Mouse (Mus musculus) layer of hippocampus, postnatal 10 days (tissue): ENCODE results near the gene Egr2. TPM values are rescaled to one million over a fixed set of nuclear protein-coding genes. Genes with fewer than 3 reads are reported as not detected.

Source experiments
- DNase-seq, 2 experiments: peaks; one replicate each; pipeline ENCODE4 v3.0.0; 2021; ENCODE audit warnings: low spot score in 2 of 2
- total RNA-seq, 2 experiments: library from RNA; stranded (reverse); gene quantifications; 2 replicates each; pipeline ENCODE4 v1.2.3; 2021

Gene Egr2
- total RNA-seq, 2 experiments from 2014 or later, result 3.2 to 4.2 TPM

DNA sequence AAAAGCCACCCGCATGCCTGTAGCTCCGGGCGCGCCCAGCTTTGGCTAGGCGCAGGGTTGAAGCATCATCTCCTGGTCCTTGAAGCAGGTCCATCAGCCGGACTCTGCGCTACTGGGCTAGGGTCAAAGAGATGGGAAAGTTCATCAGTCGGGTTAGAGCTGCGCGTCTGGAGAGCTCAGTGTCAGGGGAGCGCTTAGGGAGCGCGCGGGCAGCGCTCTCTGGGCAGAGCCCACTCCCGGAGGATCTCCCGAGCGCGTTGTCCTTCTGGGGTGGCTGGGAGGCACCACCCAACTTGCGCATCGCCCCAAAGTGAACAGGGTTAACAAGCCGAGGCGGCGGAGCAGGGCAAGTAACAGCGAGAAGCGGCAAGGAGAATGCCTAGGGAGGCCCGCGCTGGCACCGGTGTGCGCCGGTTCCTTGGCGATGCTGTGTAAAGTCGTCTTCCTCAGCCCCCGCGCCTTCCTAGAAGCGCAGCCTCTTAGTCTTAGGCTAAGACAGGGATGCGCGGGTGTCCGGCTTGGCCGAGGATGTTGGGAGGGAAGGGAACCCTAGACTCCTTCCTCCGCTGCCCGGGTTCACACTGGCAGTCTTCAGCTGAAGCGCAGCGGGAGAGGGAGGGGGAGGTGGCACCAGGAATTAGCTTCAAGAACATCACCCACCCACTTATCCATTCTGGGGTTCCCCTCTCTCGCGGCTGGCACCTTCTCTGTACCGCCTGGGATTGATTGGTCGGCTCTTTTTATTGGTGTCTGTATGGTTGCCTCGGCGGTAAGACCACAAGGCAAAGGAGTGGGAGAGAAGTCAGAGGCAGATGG is 3.5 kb downstream of the Egr2 start:
- DNase-seq, result peak; percentile 20 to 30

DNA sequence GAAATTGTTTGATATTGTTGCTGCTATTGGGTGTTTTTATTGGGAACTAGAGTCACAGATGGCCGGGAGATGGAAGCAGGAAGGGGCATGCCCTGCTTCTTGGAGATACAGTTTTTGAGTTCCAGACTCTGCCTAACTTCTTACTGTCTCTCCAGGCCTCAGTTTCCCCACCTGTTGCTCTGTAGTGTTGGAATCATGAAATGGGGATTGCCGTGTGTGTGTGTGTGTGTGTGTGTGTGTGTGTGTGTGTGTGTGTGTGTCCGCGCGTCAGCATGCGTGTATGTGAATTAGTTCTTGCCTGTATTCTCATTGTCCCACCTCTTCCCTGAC is 4.1 kb downstream of the Egr2 start:
- DNase-seq, result no peak

DNA sequence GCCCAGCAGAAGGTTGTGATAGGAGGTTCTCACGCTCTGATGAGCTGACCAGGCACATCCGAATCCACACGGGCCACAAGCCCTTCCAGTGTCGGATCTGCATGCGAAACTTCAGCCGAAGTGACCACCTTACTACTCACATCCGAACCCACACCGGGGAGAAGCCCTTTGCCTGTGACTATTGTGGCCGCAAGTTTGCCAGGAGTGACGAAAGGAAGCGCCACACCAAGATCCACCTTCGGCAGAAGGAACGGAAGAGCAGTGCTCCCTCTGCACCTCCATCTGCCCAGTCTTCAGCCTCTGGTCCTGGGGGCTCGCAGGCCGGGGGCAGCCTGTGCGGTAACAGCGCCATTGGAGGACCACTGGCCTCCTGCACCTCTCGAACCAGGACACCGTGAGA is 5.3 kb downstream of the Egr2 start:
- no peak for DNase-seq

DNA sequence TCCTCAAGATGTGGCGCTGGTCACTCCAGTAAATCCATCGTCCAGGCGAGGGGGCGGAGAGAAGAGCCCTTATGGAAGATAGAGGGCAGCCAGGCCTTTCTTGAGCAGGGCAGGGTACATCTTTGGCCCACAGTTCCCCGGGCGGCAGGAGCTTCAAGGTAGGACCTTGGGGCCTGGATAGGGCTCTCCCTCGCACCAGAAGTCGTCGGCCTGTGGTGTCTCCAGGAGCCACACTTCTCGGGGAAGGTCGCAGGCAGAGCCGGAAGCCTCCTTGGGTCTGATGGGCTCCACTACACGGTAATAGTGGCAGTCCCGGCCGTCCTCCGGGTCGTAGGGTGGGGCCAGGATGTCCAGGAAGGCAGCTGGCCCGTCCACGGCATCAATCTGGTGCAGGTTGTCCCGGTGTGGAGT is 12.6 kb downstream of the Egr2 start:
- DNase-seq, result no peak

DNA sequence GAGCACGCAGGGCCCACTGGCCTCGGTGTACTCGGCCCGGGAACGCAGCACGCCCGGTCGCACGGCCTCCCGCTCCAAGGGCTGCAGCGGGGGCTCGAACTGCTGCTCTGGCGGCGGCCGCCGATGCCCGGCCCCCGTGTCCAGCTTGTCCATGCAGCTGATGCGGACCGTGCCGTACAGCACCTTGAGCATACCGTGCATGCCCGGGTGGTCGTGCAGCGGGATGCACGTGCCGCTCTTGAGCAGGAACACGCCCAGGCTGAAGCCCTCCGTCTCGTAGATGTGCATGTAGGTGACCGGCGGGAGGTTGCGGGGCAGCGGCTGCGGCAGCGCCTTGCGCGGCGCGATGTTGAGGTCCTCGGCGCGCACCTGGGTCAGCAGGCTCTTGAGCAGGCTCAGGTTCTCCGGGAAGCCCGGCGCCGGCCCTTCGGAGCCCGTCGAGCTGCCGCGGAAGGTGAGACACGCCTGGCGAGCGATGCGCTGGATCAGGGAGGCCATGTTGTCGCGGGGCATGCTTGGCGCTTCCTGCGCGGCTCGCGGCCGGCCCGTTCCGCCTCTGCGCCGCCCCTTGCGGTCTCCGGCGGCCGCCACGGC is 13.1 kb downstream of the Egr2 start:
- peak in 1 of 2 experiments; percentile 67 for DNase-seq

DNA sequence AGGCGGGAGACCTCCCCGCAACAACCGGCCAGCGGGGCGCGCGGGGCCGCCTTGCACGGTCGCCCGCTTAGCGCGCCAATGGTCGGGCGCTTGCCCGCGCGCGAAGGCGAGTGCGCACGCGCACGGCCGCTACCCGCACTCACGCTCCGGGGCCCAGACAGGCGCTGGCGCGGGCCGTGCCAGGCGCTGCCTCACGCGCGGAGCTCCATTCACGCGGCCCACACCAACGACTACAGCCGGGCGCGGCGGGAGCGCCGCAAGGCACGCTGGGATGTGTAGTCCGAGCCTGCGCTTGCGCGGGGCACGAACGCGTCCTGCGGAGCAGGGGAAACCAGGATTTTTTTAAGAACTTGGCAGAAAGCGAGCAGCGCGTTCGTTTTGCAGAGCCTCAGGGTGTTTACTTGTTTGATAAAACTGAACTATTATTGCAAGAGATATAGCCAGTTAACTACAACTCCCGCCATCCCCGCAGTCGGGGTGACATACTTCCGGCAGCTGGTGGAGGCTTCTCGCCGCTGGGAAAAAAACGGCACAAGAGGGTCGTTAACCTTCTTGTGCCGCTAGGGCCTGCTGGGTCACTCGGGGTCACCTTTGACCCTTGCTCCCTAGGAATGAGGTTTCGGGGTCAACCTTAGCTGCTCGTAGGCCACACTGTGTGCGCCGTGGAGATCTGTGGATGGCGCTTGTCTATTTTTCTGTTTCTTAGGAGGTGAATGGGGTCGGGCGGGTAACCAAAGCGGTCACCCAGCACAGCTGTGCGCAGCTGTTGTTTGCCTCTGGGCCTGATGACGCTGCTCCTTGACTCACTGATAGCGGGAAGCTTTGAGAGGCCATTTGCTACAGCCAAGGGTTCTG is 13.8 kb downstream of the Egr2 start, which contains the start of gene Ado:
Gene Ado, minus strand, starts transcription at position 79 of the 855 bp plus-strand sequence.
- DNase-seq, result peak; percentile 90 to 95

DNA sequence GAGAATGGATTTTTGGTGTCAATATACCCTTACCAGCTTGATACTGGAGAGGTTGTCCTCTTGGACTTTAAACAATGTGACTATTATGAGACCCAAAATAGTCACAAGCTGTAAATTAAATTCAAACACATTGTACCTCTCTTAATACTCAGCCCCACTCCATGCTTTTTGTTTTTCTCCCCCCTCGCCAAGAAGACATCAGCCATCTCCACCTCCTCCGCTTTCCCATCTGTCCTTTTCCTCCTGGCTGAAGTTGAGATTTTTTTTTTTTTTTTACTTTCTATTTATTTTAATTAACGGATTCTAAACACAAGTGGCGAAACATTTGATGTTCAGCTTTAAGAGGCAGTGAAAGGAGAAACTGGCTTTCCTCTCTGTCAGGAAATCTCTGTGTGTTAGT is 22.8 kb downstream of the Egr2 start:
- DNase-seq, result no peak

DNA sequence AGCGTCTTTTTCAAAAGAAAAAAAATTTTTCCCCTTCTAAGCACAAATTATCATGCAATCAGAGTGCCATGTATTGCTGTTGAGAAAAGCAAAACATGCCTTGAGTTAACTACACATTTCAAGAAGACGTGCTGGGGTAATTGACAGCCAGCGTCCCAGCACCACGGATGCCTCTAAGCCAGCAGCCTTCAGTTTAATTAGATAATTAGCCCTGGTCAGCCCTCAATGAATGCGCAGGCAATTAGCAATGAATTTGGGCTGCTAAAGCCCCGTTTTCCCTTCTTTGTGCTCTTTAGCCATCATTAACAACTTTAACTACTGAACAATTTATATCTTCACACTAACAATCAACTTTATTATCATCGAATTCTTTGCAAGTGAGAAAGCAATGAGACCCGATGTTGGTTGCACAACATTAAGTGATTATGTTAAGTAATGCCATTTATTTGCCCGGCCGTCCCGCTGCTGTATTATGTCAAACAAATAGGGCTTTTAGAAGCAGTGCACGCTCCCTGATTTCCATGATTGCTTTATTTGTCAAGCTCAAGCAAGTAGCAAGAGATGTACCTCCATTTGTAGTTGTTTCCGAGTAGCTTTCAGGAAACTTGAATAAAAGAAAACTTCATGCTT is 24.6 kb downstream of the Egr2 start:
- DNase-seq, result no peak

DNA sequence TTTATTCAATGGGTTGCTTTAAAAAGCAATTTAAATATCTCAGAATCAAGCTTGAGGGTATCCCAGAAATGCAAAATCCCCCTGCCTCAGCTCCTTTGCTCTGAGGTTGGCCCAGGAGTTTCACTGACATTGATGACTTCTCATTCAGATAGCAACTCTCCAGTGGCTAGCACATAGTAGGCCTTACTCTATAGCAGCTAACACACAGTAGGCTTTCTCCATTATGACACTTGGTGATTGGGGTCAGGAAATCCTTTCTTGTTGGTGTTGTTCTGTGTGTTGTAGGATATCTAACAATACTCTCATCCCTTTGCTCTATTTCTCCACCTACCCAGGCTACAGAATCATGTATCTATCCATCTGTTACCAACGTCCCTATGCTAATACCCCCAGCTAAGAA is 25.9 kb downstream of the Egr2 start:
- no peak for DNase-seq

DNA sequence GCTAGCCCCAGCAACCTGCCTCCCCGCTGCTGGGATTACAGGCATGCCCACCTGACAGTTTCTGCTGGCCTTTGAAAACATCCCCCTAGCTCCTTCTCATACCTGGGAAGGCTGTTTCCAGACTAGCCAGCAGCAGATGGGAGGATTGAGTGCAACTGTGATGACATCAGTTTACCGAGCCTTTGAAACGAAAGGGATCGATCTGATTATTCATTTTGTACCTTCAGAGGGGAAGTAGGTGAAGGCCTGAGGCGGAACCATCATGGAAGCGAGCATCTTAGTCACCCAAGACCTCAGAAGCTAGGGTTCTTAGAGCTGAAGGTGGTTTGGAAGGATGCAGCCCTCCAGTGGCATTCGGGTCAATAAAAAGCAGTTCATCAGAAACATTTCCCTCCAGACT is 29.2 kb downstream of the Egr2 start:
- no peak for DNase-seq

DNA sequence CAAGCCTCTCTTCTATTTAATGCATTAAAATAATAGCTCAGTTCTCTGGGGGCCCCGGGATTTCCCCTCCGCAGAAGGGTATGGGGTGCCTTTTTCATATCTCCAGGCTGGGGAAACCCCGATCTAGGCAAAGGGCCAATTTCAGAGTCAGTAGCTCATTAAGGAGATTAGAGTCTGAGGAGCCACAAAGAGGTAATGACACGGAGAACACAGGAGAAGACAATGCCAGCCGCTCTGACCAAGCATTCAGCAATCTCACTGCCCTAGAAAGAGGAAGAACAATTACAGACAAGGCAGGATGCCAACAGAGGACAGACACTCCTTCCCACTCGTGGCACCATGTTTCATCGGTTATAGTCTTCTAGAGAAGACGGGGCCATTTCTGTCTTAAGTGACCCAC is 30.8 kb downstream of the Egr2 start:
- no peak for DNase-seq

DNA sequence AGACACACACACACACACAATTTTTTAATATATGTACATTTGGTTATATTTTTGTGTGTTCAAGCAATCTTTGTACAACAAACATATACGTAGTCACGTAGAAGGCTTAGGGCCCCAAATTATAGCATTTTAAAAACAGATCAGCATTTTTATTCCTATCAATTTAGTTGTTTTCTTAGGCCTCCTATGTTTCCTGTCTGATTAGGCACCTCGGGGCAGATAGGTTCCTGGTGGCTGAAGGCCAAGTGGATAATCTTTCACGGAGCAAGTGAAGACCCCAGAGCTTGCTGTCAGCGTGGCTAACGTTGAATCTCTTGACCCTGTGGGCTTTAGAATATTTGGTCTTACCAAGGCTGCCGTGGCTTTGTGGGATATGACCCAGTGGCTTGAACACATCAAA is 34.3 kb downstream of the Egr2 start:
- DNase-seq, result no peak

DNA sequence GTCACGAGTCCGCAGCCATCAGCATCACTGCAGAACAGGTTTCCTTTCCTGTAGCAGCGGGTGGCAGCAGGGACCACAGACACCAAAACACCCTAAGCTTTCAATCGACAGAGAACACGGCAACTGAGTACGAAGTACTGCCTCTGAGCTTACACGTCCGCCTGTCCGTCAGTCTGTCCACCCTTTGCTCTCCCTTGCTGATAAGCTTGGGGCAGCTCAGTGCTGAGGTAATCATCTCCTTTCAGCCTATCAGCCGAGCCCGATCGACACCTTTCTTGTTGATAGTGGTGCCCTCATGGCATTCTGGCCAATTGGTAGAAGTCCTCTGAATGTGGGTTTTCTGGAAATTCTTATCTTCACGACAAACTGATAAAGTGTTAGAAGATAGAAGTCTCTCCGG is 36.2 kb downstream of the Egr2 start:
- DNase-seq, result no peak

DNA sequence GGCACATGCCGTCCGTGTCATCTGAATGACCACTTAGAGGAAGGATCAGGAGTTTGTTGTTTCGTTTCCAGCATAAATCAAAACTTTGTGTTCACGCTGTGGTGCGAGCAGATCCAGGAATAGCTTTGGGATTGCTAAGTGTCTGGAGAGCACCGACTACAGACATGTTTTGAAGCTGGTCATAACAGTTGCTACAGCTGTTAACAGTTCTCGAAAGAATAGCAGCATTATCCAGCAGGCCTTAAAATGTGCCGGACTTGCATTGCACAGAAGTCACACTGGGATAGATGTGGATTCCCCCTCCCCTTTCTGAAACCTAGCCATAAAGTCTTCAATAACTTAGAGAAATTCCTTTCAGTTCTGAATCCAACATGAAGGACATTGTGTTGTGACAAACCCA is 38.0 kb downstream of the Egr2 start:
- DNase-seq, result no peak

DNA sequence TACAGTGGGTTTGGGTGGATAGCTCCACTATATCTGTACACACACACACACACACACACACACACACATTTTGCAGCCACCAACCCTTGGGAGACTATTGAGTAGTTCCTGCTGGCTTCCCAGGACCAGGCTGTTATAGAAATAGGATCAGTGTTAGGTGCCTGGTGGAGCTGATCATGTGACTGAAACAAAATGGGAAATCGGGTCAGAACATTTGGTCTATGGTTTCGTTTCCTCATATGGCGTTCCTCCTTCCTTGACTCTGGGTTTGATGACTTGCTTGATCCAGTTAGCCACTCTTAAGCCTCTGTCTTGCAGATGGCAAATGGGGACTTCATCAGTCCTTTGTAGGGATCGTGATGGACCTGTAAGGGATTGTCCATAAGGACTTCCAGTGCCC is 44.6 kb downstream of the Egr2 start:
- DNase-seq, result no peak

DNA sequence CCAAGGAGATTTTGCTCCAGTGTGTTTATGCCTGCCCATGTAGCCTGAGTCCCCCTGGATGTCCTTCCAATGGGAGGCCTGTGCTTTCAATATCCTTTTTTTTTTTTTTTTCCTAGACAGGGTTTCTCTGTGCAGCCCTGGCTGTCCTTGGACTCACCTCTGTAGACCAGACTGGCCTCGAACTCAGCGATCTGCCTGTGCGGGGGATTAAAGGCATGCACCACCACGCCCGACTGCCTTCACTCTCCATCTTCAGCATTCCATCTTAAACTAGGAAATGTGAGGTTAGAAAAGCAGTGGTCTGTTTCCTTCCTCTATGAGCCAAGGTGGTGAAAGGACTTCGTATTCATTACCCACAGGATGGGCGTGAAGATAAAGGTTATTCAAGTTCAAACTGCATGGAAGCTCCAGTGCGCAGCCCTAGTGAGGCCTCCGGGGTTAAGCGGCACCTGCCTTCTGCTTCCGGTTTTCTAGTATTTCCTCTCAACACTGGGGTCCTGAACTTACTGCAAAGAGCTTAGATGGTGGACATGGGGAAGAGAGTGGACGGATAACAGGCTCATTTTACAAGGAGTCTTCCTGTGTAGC is 46.5 kb downstream of the Egr2 start:
- no peak for DNase-seq

DNA sequence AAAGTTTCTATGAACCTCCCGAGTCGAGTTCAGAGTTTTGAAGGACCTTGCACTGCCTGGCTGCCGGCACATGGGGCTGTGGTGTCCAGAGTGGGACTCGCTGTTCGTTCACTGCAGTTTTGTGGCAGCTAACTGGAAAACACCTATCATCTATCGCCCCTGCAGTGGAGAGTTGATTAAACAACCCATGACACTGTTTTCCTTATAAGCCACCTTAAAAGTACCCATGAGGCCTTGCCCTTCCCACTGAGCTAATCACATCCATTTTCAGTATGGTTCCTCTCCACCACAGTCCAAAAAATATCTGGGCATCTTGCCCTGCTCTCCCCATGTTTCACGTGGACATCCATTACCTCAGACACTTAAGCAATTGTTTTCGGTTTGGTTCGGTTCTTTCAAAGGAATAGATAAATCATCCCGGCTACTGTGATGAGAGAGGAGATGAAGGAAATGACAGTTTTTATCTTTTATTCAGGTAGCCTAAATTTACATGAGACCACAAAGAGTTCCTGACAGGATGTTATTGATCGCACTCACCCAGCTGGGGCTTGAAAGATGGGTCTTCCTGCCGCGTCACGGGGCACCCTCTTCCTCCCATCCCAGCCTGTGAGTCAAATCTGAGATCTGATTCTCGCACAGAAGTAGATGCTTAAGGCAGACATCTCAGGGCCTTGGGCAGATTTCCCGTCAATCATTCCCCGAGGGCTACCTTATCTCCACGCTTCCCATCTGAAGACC is 50.8 kb downstream of the Egr2 start:
- no peak for DNase-seq
